Mouse (Mus musculus) neural tube, embryonic 10.5 days (tissue): ENCODE data around the gene Svop.

Experiments used
- DNase-seq: peaks from one replicate; pipeline ENCODE4 v3.0.0-alpha.2; 2017; ENCODE audit warnings: low spot score; ENCODE audit errors: extremely low spot score

The Svop gene

GRCm38 (mm10) chr5:113999382-113999781 is 92.0 kb downstream of the Svop start:
- no peak for DNase-seq

DNA sequence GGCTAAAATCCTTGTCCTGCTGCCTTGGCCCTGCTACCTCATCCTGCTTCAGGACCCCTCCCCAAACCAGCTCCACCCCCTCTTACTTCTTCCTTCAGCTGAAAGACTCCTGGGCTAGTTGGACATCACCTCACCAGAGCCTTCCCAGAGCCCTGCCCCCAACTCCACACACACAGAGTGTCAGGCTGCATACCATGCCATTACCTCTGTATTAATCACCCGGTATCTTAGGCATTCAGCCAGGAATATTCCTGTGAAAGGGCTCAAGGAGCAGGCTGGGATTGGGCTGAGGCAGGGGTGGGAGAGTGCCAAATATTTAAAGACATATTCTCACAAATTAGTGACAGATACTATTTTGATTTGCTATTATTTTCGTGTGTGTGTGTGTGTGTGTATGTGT is 94.9 kb downstream of the Svop start:
- DNase-seq, result no peak

DNA sequence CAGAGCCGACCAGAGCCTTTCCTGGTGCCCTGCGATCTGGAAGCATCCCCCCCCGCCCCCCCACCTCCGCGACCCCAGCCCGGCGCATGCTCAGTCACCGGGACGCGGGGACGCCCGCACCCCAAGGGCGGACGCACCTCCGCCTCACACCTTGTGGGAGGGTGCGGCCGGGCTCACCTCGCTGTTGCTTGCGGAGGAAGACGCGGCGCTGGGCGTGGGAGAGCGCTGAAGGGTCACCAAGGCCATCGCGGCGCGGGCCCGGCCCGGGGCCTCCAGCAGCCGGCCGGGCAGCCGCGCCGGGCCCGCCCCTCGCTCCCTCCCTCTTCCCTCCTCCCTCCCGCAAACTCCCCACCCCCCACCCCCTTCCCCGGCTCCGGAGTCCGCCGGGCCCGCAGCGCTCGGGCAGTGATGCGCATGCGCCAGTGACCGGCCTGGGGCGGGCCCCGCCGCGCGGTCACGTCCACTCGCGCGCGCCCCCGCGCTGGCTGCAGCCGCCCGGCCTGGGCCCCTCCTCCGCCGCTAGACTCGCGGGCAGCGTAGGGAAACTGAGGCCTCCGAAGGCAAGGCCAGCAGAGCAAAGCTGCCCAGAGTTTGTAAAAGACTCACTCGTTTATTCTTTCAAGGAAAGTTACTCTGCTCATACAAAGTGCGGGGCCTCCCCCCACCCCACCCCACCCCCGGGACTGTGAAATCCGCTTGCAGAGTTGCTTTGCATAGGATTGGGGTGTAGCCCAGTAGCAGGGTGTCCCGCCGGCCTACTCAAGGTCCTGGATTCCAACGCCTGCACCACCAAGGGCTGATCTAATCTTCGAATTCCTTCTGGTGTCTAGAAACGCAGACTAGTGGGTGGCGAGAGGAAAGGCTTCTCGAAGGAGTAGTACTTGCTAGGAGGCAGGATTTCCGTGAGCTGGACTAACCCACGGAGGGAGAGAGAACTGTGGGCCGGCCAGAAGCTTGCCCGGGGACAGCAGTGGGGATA is 97.6 kb downstream of the Svop start, which contains the start of gene Ssh1:
Ssh1 (minus strand) TSS at position 408 of the 979 bp plus-strand sequence.
- DNase-seq, result peak; percentile 89

DNA sequence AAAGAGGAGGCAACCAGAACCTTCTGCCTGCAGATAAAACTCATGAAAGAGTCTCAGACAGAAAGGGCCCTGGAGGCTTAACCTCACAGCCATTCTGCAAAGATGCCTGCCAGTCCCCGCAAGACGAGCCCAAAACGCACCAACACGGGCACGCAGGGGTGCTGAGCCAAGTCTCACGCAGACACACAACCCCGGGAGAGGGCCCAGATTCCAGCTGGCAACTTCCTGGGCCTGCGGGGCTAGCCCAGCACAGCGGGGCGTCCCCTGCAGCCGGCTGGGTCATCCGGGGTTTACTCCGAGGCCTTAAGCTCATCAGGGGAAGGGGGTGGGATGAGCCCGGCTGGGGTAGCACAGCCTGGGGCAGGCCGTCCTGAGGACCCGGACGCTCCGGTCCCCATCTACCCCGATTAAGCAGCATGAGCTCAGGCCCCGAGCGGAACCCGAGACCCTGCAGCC is 98.3 kb downstream of the Svop start:
- no peak for DNase-seq

DNA sequence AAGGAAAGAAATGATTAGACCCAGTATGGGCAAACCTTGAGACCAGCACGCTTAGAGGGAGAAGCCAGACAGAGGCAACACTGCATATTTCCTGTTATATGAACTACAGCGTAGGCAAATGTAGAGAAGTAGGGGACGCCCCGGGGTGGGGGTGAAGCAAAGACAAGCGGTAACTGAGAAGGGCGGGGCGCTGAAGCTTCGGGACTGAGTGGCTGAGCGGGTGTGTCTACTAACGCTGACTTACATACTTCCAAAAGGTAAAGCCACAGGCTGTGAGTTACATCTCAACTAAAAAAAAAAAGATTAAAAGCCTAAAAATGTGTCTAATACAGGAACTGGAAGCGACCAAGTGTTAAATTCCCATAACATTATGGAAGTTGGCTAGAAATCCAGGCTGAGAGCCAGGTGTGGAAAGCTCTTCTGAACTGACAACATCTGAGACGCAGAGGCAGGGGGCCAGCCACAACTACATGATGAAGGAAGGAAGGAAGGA is 99.0 kb downstream of the Svop start:
- DNase-seq, result no peak

GRCm38 (mm10) chr5:113991141-113991540 is 100.2 kb downstream of the Svop start:
- no peak for DNase-seq

- no peak for DNase-seq
Observed at GRCm38 (mm10) chr5:113990593-113990992, 100.8 kb downstream of the Svop start.

DNA sequence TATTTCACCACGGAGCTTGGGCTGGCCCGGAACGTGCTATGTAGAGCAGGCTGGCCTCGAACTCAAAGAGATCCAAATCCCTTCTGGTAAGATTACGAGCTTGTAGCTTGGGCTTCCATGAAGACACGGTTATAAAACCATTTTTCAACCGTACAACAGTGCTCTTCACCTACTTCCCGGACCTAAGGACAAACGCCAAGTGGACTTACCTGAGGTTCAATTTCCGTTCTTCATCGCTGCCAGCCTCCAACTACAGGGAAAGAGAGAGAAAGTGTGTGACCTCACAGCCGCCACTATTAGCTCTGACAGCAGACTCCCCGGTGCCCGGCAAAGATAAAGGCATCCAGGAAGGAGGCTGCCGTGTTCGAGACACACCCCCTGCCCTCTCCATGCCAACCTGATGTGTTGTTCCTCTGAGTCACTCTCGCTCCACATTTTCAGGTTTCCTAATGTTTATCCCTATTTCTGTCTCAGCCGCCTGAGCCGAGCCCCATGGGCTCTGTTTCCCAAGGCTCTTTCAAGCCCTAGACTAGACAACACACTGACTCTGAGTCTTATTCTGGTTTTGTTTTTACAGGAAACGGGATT is 101.8 kb downstream of the Svop start:
- DNase-seq, result no peak

DNA sequence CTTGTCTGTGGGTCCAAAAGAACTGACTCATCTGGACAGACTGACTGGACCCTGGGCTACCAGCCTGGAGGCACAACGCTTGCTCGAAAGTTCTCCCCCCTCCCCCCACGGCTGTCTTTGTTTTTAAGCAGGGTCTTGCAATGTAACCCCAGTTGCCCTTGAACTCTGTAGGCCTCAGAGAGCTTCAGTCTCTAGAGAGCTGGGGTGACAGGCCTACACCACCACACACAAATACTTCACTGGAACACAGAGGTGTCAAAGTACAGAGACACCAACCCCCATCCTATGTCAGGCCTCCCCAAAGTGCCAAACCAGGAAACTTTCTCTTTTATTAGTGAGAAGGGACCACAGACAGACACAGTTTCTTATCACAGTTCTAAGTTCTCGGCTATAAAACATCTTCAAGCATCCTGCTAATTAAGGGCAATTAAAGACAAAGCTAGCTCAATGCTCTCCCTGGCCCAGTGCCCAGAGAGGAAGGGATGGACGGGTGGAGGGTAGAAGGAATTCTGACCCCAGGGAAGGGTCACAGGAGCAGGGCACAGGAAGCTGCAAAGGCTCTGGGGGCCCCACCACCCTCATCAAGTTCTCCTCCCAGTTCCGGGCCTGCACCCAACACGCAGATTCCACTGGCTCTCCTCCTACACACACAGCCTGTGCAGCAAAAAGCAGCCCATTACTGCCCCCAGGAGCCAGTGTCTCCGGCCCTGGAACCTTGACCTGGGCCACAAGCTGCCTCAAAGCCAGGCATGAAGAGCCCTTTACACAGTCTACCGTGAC is 105.0 kb downstream of the Svop start:
- no peak for DNase-seq

DNA sequence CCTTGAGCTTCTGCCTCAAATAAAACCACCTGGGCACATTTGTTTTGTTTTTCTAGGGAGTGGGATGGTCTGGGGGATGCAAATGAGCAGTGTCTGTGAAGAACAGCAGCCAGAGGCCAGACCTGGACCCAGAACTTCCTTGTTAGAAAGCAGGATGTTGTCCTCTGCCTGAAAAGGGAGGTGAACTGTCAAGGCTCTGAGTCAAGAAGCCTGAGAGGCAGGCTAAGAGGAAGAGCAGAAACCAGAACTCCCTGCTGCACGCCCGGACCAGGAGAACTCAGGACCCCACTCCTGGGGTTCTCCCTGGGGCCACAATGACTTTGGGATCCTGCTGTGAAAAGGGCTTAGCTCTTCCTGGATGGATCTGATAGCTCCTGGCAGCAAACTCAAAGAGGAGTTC is 105.6 kb downstream of the Svop start:
- no peak for DNase-seq

GRCm38 (mm10) chr5:113984025-113984740 is 107.2 kb downstream of the Svop start:
- no peak for DNase-seq

DNA sequence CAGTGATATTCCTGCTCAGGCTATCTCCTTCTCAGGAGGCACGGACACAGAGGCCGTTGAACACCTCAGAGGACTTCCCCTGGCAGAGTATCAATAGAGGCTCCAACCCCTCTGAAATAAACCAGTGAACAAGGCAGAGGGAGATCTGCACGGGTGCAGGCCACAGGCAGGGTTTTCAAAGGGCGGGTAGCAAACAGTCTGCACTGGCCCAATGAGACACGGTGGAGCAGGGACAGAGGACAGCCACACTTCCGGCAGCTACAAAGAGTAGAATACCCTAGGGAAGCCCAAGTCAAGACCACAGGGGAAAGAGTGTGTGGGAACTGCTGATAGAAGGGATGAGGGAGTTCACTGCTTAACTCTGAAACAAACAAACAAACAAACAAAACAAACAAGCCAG is 107.8 kb downstream of the Svop start:
- DNase-seq, result no peak

GRCm38 (mm10) chr5:113981843-113982242 is 109.5 kb downstream of the Svop start:
- no peak for DNase-seq

DNA sequence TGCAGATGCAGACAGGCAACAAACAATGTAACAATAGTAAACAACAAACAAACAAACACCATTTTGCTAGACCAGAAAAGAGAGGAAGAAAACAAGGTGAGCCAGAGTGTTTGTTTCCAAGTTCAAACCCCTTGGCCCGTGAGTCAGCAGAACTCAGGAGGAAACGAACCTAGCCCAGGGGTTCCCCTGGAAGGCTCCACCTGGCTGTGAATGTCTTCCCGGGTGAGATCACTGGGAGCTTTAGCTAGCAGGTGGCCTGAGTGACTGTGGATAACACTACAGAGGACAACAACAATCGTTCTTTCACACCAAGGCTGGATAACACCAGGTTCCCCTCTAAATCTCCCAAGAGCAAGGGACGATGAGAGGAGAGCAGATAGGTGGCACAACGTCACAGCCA is 110.2 kb downstream of the Svop start:
- no peak for DNase-seq

DNA sequence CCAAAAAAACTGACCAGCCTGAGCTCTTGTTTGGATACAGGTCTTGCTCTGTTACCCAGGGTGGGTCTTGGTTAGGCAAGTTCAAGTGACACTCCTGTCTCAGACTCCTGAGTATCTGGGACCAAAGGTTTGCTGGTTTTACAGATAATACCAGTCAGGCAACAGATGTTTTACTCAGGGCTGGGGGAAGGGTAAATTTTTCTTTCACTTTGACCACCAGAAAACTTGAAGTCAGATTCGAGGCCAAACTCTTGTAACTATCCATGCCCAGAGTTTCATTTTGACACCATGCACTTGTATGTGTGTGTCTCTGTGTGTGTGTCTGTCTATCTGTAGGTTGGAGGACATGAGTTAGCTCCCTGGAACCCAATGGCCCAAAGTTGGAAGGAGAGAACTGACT is 110.9 kb downstream of the Svop start:
- DNase-seq, result no peak

GRCm38 (mm10) chr5:113977309-113977708 is 114.1 kb downstream of the Svop start:
- DNase-seq, result no peak
